Mouse (Mus musculus) lung, embryonic 16.5 days (tissue): Measurements from ENCODE around the gene Olfml3. TPM values are rescaled to one million over a fixed set of nuclear protein-coding genes. Genes with fewer than 3 reads are reported as not detected.
A peak's percentile ranks its signal among the peaks of the same experiment; 100 is the strongest.

Experiments used
- ATAC-seq: fragments of 200-750 bp; cut with Nextera tagmentation; 2 replicates; pipeline ENCODE4 v1.8.0; 2017; ENCODE audit warnings: low read depth, mild to moderate bottlenecking, moderate library complexity
- H3K27ac ChIP-seq: fragments of 300-500 bp; sonication (generic); 2 replicates; pipeline ENCODE4 v1.5.1; 2014; ENCODE audit warnings: mild to moderate bottlenecking, control low read depth, low read length
- H3K27me3 ChIP-seq: fragments of 300-500 bp; sonication (generic); 2 replicates; pipeline ENCODE4 v1.6.1; 2014; ENCODE audit warnings: low read depth, low read length, mixed read lengths; ENCODE audit not compliant: control insufficient read depth, insufficient read depth
- H3K36me3 ChIP-seq: fragments of 300-500 bp; sonication (generic); 2 replicates; pipeline ENCODE4 v1.6.1; 2014; ENCODE audit warnings: low read length; ENCODE audit not compliant: control insufficient read depth, insufficient read depth
- H3K4me1 ChIP-seq: fragments of 300-500 bp; sonication (generic); replicated peaks from 2 replicates; pipeline ENCODE4 v1.6.1; 2014; ENCODE audit warnings: low read length, mixed read lengths; ENCODE audit not compliant: control insufficient read depth, insufficient read depth
- H3K4me2 ChIP-seq: fragments of 300-500 bp; sonication (generic); 2 replicates; pipeline ENCODE4 v1.6.1; 2014; ENCODE audit warnings: low read depth, low read length, control low read depth
- H3K4me3 ChIP-seq: fragments of 300-500 bp; sonication (generic); 2 replicates; pipeline ENCODE4 v1.5.1; 2014; ENCODE audit warnings: mild to moderate bottlenecking, low read length, control low read depth
- H3K9ac ChIP-seq: fragments of 300-500 bp; sonication (generic); 2 replicates; pipeline ENCODE4 v1.6.1; 2014; ENCODE audit warnings: low read length, control low read depth
- H3K9me3 ChIP-seq: fragments of 300-500 bp; sonication (generic); 2 replicates; pipeline ENCODE4 v1.6.1; 2016; ENCODE audit warnings: low read length; ENCODE audit not compliant: control insufficient read depth
- WGBS: fragments of 180-500 bp; shearing (Covaris S2); extraction: QIAGEN DNeasy Blood & Tissue Kit; methylation state at CpG from one replicate; pipeline ENCODE4 v1.1.7; 2014; 5-methylcytosine and 5-hydroxymethylcytosine counted together
- polyA plus RNA-seq: library from polyadenylated mRNA; unstranded; fragments of >200 nt; fragmentation: Nextera tagmentation; extraction: Ambion mirVana; gene quantifications from 2 replicates; pipeline ENCODE4 v1.2.1, GENCODE M21; 2015

Olfml3 gene
- polyA plus RNA-seq, 1 experiment from 2014 or later = 84.9 TPM

DNA sequence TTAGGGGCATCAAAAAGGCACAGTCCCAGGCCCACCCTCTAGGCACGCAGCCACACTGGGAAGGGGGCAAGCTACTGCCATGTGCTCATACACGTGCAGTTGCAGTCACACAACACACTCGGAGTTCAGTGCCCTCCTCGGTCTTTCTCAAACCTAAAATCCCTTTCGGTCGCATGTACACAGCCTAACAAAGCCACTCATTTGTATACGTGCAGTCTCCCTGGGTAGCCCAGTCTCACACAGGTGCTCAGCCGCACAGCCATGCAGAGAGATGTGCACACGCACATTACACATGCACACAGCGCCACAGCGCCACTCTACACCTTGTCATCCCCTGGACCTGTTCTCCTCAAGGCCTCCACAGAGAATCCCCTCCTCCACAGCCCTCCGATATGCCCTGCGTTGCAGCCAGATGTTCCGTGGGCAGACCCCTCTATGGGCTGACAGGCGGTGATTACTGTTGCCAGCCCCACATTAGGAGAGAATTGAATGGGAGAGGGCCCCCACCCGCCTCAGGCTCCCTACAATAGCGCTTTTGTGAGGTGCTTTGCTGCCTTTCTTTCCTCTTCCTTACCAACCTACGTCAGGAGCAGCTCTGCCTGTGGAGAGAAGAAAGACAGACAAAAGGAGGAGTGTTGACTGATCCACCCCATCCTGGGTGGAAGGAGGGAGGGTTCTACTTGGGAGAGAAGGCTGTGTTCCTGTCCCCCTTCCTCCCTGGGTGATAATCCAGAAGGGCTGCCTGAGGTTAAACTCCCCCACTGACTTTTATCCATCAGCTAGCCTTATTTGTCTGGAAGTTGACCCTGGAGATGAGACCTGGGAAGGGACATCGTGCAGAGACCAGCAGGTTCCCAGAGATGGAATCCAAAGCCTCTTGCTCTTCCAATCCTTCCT lies 3.8 kb downstream of the Olfml3 start:
- ATAC-seq = no peak
- H3K36me3 ChIP-seq = no peaks in the 10 kb centered on the region
- no peaks in the 10 kb centered on the region for H3K9me3 ChIP-seq
- H3K4me2 ChIP-seq = peak overlapping the region; percentile 49
- H3K4me1 ChIP-seq = peaks cover 46% of the 10 kb centered on the region
- H3K27me3 ChIP-seq = no peaks in the 10 kb centered on the region
- peak overlapping the region; percentile 66 for H3K9ac ChIP-seq
- peak overlapping the region; percentile 41 for H3K4me3 ChIP-seq
- WGBS = 28% methylated on average over 19 of the region's 19 CpGs
- H3K27ac ChIP-seq = peak overlapping the region; percentile 96

DNA sequence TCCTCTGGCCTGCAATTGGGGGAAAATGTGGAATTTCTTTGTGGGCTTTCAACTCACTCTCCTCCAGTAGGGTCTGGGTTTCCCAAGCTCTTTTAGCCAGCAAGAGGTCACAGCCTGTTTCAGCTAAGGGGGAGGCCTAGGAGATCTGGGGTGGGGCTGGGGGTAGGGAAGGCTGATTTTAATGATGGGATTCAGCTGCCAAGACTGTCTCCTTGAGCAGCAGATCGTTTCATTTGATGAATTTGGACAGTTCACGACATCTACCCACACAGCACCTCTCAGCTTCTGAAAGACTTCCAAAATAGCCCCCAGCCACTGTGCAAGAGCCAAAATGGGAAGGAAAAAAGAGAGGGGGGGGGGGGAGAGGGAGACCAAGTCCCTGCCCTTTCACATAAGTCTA lies 4.6 kb downstream of the Olfml3 start:
- WGBS = 25% methylated on average over 2 of the region's 2 CpGs
- peak; percentile 36 for ATAC-seq
- peak overlapping the region; percentile 10; the same call in 1 of the 2 replicates for H3K9ac ChIP-seq
- no peak overlapping the region for H3K4me2 ChIP-seq
- no peak overlapping the region for H3K4me3 ChIP-seq
- peaks cover 46% of the 10 kb centered on the region for H3K4me1 ChIP-seq
- peak overlapping the region; percentile 66 for H3K27ac ChIP-seq
- no peaks in the 10 kb centered on the region for H3K36me3 ChIP-seq
- H3K27me3 ChIP-seq = no peaks in the 10 kb centered on the region
- no peaks in the 10 kb centered on the region for H3K9me3 ChIP-seq

DNA sequence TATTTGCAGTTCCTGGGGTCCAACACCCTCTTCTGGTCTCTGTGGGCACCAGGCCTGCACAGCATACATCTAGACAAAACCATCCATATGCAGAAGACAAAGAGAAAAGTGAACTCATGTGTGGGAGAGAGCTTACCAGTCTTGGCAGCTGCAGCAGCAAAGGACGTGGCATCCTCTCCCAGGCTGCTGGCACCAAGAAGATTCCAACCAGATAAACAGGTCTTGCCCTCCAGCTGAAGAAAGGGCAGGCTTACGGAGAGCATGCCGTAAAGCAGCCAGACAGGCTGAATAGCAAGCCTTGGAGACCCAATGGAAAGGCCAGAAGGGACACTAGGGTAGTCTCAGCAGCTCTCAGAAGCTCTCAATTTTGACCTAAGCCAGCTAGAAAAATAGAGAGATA lies 5.7 kb downstream of the Olfml3 start:
- no peak for ATAC-seq
- H3K4me2 ChIP-seq = no peak overlapping the region
- H3K27ac ChIP-seq = no peak overlapping the region
- no peak overlapping the region for H3K9ac ChIP-seq
- H3K27me3 ChIP-seq = no peaks in the 10 kb centered on the region
- H3K4me3 ChIP-seq = no peak overlapping the region
- no peaks in the 10 kb centered on the region for H3K9me3 ChIP-seq
- H3K4me1 ChIP-seq = peaks cover 37% of the 10 kb centered on the region
- H3K36me3 ChIP-seq = no peaks in the 10 kb centered on the region
- WGBS = 82% methylated on average over 3 of the region's 3 CpGs

DNA sequence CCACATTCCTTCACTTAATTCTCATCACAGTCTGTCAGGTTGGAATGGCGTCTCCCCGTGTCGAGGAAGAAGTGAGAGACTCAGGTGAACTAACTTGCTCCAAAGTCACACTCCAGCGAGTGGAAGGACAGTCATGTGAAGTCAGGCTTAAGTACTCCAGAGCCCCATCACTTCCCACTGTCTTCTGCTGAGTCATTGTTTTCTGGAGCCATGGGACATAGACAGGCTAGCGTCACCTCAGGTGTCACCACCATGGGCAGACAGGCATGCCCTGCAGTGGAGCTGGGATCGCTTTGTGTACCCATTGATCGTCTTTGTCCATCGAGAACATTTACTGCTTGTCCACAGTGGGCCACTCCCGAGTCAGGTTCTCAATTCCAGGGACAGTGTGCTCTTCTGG lies 8.0 kb downstream of the Olfml3 start:
- Histone ChIP-seq H3K4me1 (peaks cover 18% of the 10 kb centered on the region), H3K9me3 (no peaks in the 10 kb centered on the region), H3K4me2 (no peak overlapping the region), H3K9ac (no peak overlapping the region), H3K4me3 (no peak overlapping the region), H3K36me3 (no peaks in the 10 kb centered on the region), H3K27me3 (no peaks in the 10 kb centered on the region), H3K27ac (no peak overlapping the region)
- WGBS = 84% methylated on average over 9 of the region's 9 CpGs
- no peak for ATAC-seq

DNA sequence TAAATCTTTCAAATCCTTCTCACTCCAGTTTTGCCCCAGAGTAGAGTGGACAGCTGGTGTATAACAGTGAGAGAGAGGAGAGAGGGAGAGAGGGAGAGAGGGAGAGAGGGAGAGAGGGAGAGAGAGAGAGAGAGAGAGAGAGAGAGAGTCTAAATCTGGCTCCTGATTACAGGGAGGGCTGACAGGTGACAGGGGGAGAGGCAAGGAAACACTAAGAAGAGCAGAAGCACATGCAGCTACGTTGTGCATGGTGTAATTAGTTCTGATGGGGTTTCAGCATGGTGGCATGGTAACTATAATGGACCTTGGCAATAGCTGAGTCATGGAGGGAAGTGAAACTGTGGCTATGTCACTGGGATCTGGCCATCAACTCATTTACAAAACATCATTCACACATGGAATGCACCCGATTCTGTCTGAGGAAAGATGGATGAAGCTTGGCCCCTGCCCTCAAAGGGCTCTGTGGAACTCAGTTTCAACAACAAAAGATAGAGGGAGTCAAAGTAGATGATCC lies 9.9 kb downstream of the Olfml3 start:
- H3K9ac ChIP-seq = no peak overlapping the region
- no peaks in the 10 kb centered on the region for H3K27me3 ChIP-seq
- H3K9me3 ChIP-seq = no peaks in the 10 kb centered on the region
- H3K36me3 ChIP-seq = no peaks in the 10 kb centered on the region
- no peak overlapping the region for H3K4me3 ChIP-seq
- H3K4me1 ChIP-seq = no peaks in the 10 kb centered on the region; the same call in 1 of the 2 replicates
- 14% methylated on average over 2 of the region's 2 CpGs for WGBS
- ATAC-seq = no peak
- no peak overlapping the region for H3K4me2 ChIP-seq
- no peak overlapping the region for H3K27ac ChIP-seq

DNA sequence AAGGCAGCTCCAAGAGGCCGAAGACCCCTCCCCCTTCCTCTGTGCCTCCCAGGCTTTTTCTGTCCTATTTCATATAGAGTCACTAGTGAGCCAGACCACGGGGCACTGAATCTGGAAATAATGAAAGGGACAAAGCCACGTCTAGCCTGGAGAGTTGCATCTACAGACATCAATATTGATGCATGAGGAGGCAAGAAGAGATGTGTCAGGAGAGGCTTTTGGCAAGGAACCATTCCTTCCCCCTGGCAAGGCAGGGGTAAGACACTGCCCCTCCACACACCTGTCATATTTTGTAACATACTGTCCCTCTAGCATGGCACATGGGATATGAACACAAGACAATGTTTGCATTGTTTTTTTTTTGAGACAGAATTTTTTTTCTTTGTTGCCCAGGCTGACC lies 11.2 kb downstream of the Olfml3 start:
- Histone ChIP-seq H3K27me3 (no peaks in the 10 kb centered on the region), H3K4me2 (no peak overlapping the region), H3K36me3 (no peaks in the 10 kb centered on the region), H3K4me1 (no peaks in the 10 kb centered on the region), H3K27ac (no peak overlapping the region), H3K9ac (no peak overlapping the region), H3K4me3 (no peak overlapping the region), H3K9me3 (no peaks in the 10 kb centered on the region)
- 58% methylated on average over 3 of the region's 3 CpGs for WGBS
- no peak for ATAC-seq

DNA sequence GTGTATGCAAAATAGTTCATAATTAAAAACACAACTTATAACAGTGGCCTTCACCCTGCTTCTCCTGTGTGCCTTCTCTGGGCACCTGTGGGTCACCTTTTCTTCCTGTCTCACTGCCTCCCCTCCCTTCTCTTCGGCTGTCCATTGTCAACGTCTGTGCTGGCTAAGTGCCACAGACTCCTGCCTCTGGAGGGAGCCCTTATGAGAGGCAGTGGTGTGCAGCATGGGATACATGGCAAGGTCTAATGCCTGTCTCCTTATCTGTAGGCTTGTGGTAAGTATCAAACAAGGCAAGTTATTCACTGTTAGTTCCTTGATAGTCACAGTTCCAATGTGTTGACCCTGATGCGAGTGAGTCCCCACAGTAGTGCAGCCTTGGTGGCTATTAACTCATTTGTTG lies 13.7 kb downstream of the Olfml3 start:
- Histone ChIP-seq H3K27me3 (no peaks in the 10 kb centered on the region), H3K27ac (no peak overlapping the region), H3K4me3 (no peak overlapping the region), H3K4me1 (peaks cover 4% of the 10 kb centered on the region; the same call in 1 of the 2 replicates), H3K4me2 (no peak overlapping the region), H3K9ac (no peak overlapping the region), H3K9me3 (no peaks in the 10 kb centered on the region), H3K36me3 (no peaks in the 10 kb centered on the region)
- 30% methylated on average over 3 of the region's 3 CpGs for WGBS
- ATAC-seq = no peak

DNA sequence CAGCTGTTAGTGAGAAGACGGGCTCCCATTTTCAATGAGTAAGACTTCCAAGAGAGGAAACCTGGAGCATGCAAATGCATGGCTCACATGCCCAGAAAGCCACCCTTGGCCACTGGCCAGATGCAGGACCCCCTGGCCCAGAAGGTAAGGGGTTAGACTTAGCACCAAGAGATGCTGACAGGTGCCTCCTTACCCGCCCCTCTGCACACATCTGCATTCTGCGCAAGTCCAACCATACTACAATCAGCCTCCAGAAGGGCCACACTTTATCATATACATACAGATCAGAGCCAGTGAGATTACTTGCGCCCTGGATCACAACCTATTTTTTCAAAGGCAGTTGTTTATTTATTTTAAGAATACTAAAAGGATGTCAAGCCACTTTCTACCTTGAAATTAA lies 19.1 kb downstream of the Olfml3 start:
- no peak for ATAC-seq
- 69% methylated on average over 4 of the region's 4 CpGs for WGBS

DNA sequence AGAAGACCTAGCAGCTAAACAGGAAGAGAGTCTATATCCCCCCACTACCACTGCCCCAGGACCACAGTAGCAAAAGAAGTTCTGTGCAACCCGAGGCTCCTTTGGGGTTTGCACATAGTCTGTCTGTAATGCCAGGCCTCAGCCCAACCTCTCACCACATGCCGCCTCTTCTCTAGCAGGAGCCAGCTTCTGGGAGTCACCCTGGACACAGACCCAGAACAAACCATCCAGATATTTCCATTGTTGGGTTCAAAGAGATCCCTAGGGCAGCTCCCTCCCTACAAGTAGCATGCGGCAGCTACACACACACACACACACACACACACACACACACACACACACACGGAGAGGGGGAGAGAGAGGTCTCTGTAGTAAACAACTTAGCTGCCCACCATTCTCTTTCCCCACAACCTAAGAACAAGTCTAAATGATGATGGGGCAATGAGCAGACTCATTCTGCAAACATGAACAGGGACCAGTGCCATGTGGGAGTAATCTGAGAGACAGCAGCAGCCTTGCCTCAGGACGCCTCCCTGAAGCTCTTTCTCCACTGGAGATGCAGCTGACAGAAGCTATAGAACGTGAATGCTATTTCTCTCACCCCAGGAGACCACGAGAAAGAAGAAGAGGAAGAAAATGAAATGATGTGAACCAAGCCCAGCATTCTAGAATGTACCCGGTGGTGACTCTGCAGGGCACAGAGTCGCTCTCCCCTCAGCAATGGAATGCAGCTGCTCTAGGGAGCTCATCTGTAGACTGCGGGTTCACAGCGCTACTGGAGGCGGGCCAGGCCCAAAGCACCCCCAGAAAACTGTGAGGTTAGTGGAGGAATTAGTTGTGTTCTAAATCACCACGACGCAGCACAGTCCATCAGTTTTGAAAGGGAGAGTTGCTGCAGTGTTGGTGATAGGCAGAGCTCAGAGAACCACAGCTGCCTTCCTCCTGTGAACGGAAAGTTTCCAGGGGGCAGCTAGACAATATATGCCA lies 20.7 kb downstream of the Olfml3 start:
- 42% methylated on average over 15 of the region's 15 CpGs for WGBS
- H3K4me2 ChIP-seq = no peak overlapping the region
- ATAC-seq = peak; percentile 49
- H3K27me3 ChIP-seq = no peaks in the 10 kb centered on the region
- peaks cover 15% of the 10 kb centered on the region for H3K4me1 ChIP-seq
- no peak overlapping the region for H3K9ac ChIP-seq
- H3K9me3 ChIP-seq = no peaks in the 10 kb centered on the region
- no peak overlapping the region for H3K4me3 ChIP-seq
- H3K36me3 ChIP-seq = no peaks in the 10 kb centered on the region
- peak overlapping the region; percentile 85 for H3K27ac ChIP-seq

More for the DNA sequence above, 19.1 kb downstream of the Olfml3 start:
- H3K4me1 ChIP-seq = peaks cover 15% of the 10 kb centered on the region
- H3K9me3 ChIP-seq = no peaks in the 10 kb centered on the region
- no peak overlapping the region for H3K9ac ChIP-seq
- no peaks in the 10 kb centered on the region for H3K36me3 ChIP-seq
- H3K4me2 ChIP-seq = no peak overlapping the region
- H3K4me3 ChIP-seq = no peak overlapping the region
- no peaks in the 10 kb centered on the region for H3K27me3 ChIP-seq
- H3K27ac ChIP-seq = no peak overlapping the region
